Mouse (Mus musculus): Measurements from ENCODE around the gene Ncapg2. TPM values are rescaled to one million over a fixed set of nuclear protein-coding genes. Genes with fewer than 3 reads are reported as not detected.

Ncapg2 gene
- polyA plus RNA-seq, 1 experiment from 2014 or later: 21.2 TPM

DNA sequence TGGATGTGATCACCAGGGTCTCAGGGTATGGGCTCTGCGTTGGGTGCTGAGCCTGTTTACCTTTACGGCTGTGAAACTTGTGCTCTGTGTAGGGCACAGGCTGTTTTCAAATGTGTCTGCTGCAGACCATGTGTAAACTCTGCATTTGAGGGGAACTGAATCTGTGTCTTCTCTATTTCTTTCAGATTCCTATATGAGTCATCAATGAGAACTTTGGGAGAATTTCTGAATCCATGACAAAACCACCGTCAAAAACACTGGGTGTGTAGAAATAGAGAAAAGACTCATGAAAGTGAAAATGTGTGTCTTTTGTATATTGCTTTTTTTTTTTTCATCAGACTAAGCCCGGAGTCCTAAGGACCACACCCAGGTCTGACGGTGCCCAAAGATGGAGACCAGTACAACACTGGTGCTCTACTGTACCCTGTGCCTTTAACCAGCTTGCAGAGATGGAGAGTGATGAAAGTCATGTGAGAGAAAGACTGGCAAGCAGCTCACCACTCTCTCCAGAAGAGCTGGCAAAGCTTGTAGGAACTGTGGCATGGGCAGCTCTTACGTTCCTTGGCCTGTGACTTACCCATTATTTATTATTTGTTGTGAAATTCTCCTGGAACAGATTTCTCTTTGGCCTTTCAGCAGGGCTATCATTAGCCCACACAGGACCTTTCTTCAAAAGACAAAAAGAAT is 55.3 kb downstream of the Ncapg2 start:
- ATAC-seq: no peak
- no peak for DNase-seq
- no peak for TF ChIP-seq CTCF (IDR thresholded peaks at IDR 0.05; ENCODE audit: low read depth)
- no peak for TF ChIP-seq EP300 (IDR thresholded peaks at IDR 0.05; ENCODE audit: low read depth)
- Histone ChIP-seq H3K27me3 (ENCODE audit: insufficient read depth, low read length) (no peaks in the 10 kb centered on the region), H3K27ac (ENCODE audit: low read depth) (no peak overlapping the region), H3K36me3 (replicated peaks; ENCODE audit: insufficient read depth, low read length) (peaks cover 29% of the 10 kb centered on the region), H3K9ac (replicated peaks) (no peak overlapping the region), H3K4me2 (ENCODE audit: low read depth, low read length) (no peak overlapping the region), H3K4me3 (ENCODE audit: low read depth, low read length) (no peak overlapping the region), H3K9me3 (ENCODE audit: low read length) (no peaks in the 10 kb centered on the region), H3K4me1 (ENCODE audit: insufficient read depth) (no peaks in the 10 kb centered on the region)
- whole genome bisulfite sequencing (ENCODE audit: insufficient replicate concordance): 91% methylated on average over 6 of the region's 6 CpGs

DNA sequence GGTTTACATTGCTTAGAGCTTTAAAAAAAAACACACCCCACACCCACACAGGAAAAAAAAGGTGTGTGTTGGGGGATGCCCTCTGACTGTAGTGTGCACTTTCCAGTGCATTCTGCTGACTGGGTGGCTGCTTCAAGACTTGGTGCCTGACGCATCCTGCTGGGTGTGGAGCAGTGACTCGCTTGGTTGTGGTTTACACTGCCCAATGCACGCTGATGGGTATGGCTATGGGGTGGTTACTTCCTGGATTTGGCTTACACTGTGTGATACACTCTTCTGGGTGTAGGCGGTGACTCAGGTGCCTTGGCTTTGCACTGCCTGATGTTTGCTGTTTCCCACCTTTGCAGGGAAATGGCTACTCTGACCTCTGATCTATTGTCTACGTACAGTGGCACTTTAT is 61.8 kb downstream of the Ncapg2 start:
- Histone ChIP-seq H3K4me3 (ENCODE audit: low read depth, low read length) (no peak overlapping the region), H3K27me3 (ENCODE audit: insufficient read depth, low read length) (no peaks in the 10 kb centered on the region), H3K4me1 (ENCODE audit: insufficient read depth) (no peaks in the 10 kb centered on the region), H3K4me2 (ENCODE audit: low read depth, low read length) (no peak overlapping the region), H3K27ac (ENCODE audit: low read depth) (no peak overlapping the region), H3K9ac (replicated peaks) (no peak overlapping the region), H3K36me3 (replicated peaks; ENCODE audit: insufficient read depth, low read length) (0 out of 2 replicates have a peak, but pooled peaks cover 3% of the 10 kb centered on the region), H3K9me3 (ENCODE audit: low read length) (no peaks in the 10 kb centered on the region)
- DNase-seq: no peak
- 71% methylated on average over 5 of the region's 5 CpGs for whole genome bisulfite sequencing (ENCODE audit: insufficient replicate concordance)
- TF ChIP-seq EP300 (IDR thresholded peaks at IDR 0.05; ENCODE audit: low read depth) (no peak), CTCF (IDR thresholded peaks at IDR 0.05; ENCODE audit: low read depth) (no peak)
- no peak for ATAC-seq

DNA sequence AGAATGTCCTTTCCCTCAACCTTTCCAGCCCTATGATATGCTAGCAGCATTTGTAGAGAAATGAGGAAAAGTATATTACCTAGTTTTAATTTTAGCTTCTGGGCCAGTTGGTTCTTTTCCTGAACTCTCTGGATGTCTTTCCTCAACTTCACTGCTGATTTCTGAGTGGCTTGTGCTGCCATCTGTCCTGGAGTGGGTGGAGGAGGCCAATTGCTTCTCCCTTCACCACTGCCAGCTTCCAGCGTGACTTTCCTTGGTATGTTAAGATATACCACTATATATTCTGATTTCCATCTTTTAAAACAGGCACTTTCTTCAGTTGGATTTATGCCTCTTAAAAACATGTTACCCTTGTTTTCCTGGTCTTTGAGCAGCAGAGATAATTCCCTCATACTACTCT is 63.1 kb downstream of the Ncapg2 start:
- no peaks in the 10 kb centered on the region for H3K4me1 ChIP-seq (ENCODE audit: insufficient read depth)
- 0 out of 2 replicates have a peak, but pooled peaks cover 3% of the 10 kb centered on the region for H3K36me3 ChIP-seq (replicated peaks; ENCODE audit: insufficient read depth, low read length)
- WGBS (ENCODE audit: insufficient replicate concordance): 83% methylated on average over 1 of the region's 1 CpGs
- no peaks in the 10 kb centered on the region for H3K9me3 ChIP-seq (ENCODE audit: low read length)
- no peak overlapping the region for H3K4me3 ChIP-seq (ENCODE audit: low read depth, low read length)
- no peak for TF ChIP-seq CTCF (IDR thresholded peaks at IDR 0.05; ENCODE audit: low read depth)
- no peak for TF ChIP-seq EP300 (IDR thresholded peaks at IDR 0.05; ENCODE audit: low read depth)
- no peaks in the 10 kb centered on the region for H3K27me3 ChIP-seq (ENCODE audit: insufficient read depth, low read length)
- H3K27ac ChIP-seq (ENCODE audit: low read depth): no peak overlapping the region
- DNase-seq (no peak), ATAC-seq (no peak)
- H3K9ac ChIP-seq (replicated peaks): no peak overlapping the region
- H3K4me2 ChIP-seq (ENCODE audit: low read depth, low read length): no peak overlapping the region

DNA sequence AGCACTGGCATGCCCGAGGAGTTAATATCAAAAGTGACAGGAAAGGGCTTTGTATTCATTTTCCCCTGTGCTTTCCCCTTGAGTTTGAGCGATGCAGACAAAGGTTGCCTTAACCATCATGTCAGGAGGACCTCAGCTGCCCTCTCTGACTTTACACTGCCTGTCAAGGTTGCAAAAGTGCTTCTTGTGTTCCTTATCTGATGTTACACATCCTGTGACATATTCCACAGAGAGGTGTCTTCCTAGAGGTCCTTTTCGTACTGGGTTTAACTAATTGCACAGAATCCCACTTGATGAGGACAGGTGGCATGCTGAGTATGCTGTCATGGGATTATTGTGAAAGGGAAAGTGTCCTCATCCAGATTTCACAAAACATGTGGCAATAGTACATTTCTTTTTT is 63.9 kb downstream of the Ncapg2 start:
- Histone ChIP-seq H3K9me3 (ENCODE audit: low read length) (no peaks in the 10 kb centered on the region), H3K4me2 (ENCODE audit: low read depth, low read length) (no peak overlapping the region), H3K4me3 (ENCODE audit: low read depth, low read length) (no peak overlapping the region), H3K27me3 (ENCODE audit: insufficient read depth, low read length) (no peaks in the 10 kb centered on the region), H3K9ac (replicated peaks) (no peak overlapping the region), H3K36me3 (replicated peaks; ENCODE audit: insufficient read depth, low read length) (0 out of 2 replicates have a peak, but pooled peaks cover 3% of the 10 kb centered on the region), H3K27ac (ENCODE audit: low read depth) (no peak overlapping the region), H3K4me1 (ENCODE audit: insufficient read depth) (no peaks in the 10 kb centered on the region)
- TF ChIP-seq EP300 (IDR thresholded peaks at IDR 0.05; ENCODE audit: low read depth) (no peak), CTCF (IDR thresholded peaks at IDR 0.05; ENCODE audit: low read depth) (no peak)
- no peak for DNase-seq
- ATAC-seq: no peak
- 86% methylated on average over 3 of the region's 3 CpGs for WGBS (ENCODE audit: insufficient replicate concordance)

DNA sequence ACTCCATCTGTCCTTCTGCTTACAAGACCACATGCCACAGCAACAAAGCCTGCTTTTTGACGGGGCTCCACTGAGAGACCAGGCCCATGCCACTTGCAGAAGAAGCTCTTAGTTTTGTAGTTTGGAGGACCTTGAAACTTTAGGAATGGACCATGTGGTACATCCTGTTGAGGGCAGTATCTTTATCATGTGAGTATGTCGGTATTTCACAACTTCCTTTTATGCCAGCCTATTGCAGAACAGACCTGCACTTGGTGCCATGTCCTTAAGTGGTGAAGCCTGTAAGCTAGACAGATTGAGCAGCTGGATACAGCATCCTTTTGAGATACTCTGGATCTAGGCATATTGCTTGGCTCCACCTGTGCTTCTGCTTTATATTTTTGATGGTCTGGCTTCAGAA is 68.1 kb downstream of the Ncapg2 start:
- Histone ChIP-seq H3K9me3 (ENCODE audit: low read length) (no peaks in the 10 kb centered on the region), H3K4me2 (ENCODE audit: low read depth, low read length) (no peak overlapping the region), H3K27me3 (ENCODE audit: insufficient read depth, low read length) (no peaks in the 10 kb centered on the region), H3K4me3 (ENCODE audit: low read depth, low read length) (no peak overlapping the region), H3K4me1 (ENCODE audit: insufficient read depth) (no peaks in the 10 kb centered on the region), H3K9ac (replicated peaks) (no peak overlapping the region), H3K36me3 (replicated peaks; ENCODE audit: insufficient read depth, low read length) (no peaks in the 10 kb centered on the region), H3K27ac (ENCODE audit: low read depth) (no peak overlapping the region)
- TF ChIP-seq EP300 (IDR thresholded peaks at IDR 0.05; ENCODE audit: low read depth): no peak
- TF ChIP-seq CTCF (IDR thresholded peaks at IDR 0.05; ENCODE audit: low read depth): no peak
- 59% methylated on average over 2 of the region's 2 CpGs for WGBS (ENCODE audit: insufficient replicate concordance)
- ATAC-seq (no peak), DNase-seq (no peak)

DNA sequence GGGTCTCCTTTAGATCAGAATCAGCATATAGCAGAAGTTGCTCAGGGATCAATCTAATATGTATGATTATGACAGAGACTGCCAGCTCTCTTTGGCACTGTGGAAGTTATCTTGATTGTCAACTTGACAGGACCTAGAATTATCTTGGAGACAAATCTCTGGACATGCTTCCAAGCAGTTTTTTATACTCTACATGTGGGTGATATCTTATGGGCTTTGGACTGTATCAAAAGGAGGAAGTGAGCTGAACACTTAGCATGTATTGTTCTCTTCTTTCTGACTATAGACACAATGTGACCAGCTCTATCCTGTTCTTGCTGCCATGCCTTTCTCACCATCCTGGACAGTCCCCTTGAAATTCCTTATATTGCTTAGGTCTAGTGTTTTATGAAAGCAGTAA is 68.6 kb downstream of the Ncapg2 start:
- no peak overlapping the region for H3K4me3 ChIP-seq (ENCODE audit: low read depth, low read length)
- H3K27me3 ChIP-seq (ENCODE audit: insufficient read depth, low read length): no peaks in the 10 kb centered on the region
- no peak overlapping the region for H3K27ac ChIP-seq (ENCODE audit: low read depth)
- no peak for ATAC-seq
- DNase-seq: no peak
- no peaks in the 10 kb centered on the region for H3K9me3 ChIP-seq (ENCODE audit: low read length)
- TF ChIP-seq EP300 (IDR thresholded peaks at IDR 0.05; ENCODE audit: low read depth) (no peak), CTCF (IDR thresholded peaks at IDR 0.05; ENCODE audit: low read depth) (no peak)
- no peak overlapping the region for H3K4me2 ChIP-seq (ENCODE audit: low read depth, low read length)
- H3K4me1 ChIP-seq (ENCODE audit: insufficient read depth): no peaks in the 10 kb centered on the region
- no peak overlapping the region for H3K9ac ChIP-seq (replicated peaks)
- no peaks in the 10 kb centered on the region for H3K36me3 ChIP-seq (replicated peaks; ENCODE audit: insufficient read depth, low read length)

All from liver, postnatal 0 days (tissue).